Comparison of ENCODE assay signal across 14 mouse cellular contexts in the genomic region with DNA sequence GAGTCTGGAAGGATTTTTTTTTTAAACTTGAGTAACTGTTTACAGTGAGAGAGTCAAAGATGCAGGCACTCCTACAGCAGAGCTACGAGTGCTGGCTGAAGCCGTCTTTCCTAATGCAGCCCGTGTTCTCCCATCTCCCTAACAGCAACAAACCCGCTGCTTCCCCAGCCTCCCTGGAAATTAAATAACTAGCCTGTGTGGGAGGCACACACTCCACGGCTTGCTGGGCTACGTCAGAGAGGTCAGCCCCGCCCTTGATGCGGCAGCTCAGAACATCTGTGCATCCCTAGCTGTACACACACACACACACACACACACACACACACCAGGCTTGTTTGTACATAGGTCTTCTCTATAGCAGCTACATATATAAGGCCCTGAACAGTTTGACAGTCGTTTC. TPM values are rescaled to one million over a fixed set of nuclear protein-coding genes. Genes with fewer than 3 reads are reported as not detected.
DNase-seq lines count a peak whose midpoint lies in the region; ATAC-seq lines count a peak whose summit lies in the region.
"Had no signal": no experiment of that assay in that cellular context is flagged by ENCODE, and none has a peak within 500 bp of the region (broad histone marks: within the 10 kb centered on the region; RNA-seq: fewer than 3 reads in every experiment).

No protein-coding gene starts in this region.

- no peaks in the 10 kb centered on the region for H3K36me3 ChIP-seq in hindbrain, embryonic 11.5 days (ENCODE audit: control insufficient read depth, insufficient read depth, low read length)
- H3K36me3 ChIP-seq in hindbrain, embryonic 10.5 days = no peaks in the 10 kb centered on the region
- H3K36me3 ChIP-seq in lung, embryonic 15.5 days = no peaks in the 10 kb centered on the region
- no peaks in the 10 kb centered on the region for H3K36me3 ChIP-seq in hindbrain, embryonic 16.5 days (ENCODE audit: control insufficient read depth, insufficient read depth, low read length)
- H3K36me3 ChIP-seq in stomach, embryonic 14.5 days (ENCODE audit: control insufficient read depth, insufficient read depth, low read length) = no peaks in the 10 kb centered on the region

- H3K27me3 ChIP-seq in hindbrain, embryonic 11.5 days (ENCODE audit: control insufficient read depth, insufficient read depth, low read length) = no peaks in the 10 kb centered on the region
- H3K27me3 ChIP-seq in hindbrain, embryonic 10.5 days (ENCODE audit: insufficient read depth, poor library complexity, severe bottlenecking) = no peaks in the 10 kb centered on the region
- no peaks in the 10 kb centered on the region for H3K27me3 ChIP-seq in lung, embryonic 15.5 days
- H3K27me3 ChIP-seq in hindbrain, embryonic 16.5 days (replicated peaks; ENCODE audit: control insufficient read depth, insufficient read depth, low read length) = no peaks in the 10 kb centered on the region
- no peaks in the 10 kb centered on the region for H3K27me3 ChIP-seq in stomach, embryonic 14.5 days (ENCODE audit: control insufficient read depth, insufficient read depth, low read length)

- no peak overlapping the region for H3K4me2 ChIP-seq in hindbrain, embryonic 11.5 days (replicated peaks; ENCODE audit: low read depth, low read length)
- H3K4me2 ChIP-seq in lung, embryonic 15.5 days = peak overlapping the region; percentile 5; the same call in 1 of the 2 replicates
- H3K4me2 ChIP-seq in hindbrain, embryonic 16.5 days (ENCODE audit: low read length) = peak overlapping the region; percentile 22; the same call in 1 of the 2 replicates
- no peak overlapping the region for H3K4me2 ChIP-seq in stomach, embryonic 14.5 days (replicated peaks; ENCODE audit: low read depth, low read length)

- peak; percentile 25; the same call in 1 of the 2 replicates for ATAC-seq in hindbrain, embryonic 11.5 days (ENCODE audit: low FRiP score)
- ATAC-seq in lung, embryonic 15.5 days (ENCODE audit: borderline replicate concordance, extremely low read depth, low FRiP score, low TSS enrichment) = peak; percentile 46; the same call in 1 of the 2 replicates
- 0 out of 2 replicates have a peak, but pooled peaks have one; percentile 15 for ATAC-seq in hindbrain, embryonic 16.5 days
- peak; percentile 46; the same call in 1 of the 2 replicates for ATAC-seq in stomach, embryonic 14.5 days (ENCODE audit: insufficient number of reproducible peaks, insufficient read depth, low FRiP score, low read depth)
- ATAC-seq: CD4-positive, CD25-positive, alpha-beta regulatory T cell, adult 4 months; forebrain, postnatal 0 days; inflammation-experienced regulatory T-cells, adult 6 months had no signal

- H3K27ac ChIP-seq in hindbrain, embryonic 11.5 days (ENCODE audit: low read depth, low read length) = no peak overlapping the region
- H3K27ac ChIP-seq in hindbrain, embryonic 10.5 days = no peak overlapping the region
- no peak overlapping the region; the same call in 1 of the 2 replicates for H3K27ac ChIP-seq in lung, embryonic 15.5 days
- H3K27ac ChIP-seq in hindbrain, embryonic 16.5 days (ENCODE audit: low read depth, low read length) = no peak overlapping the region
- peak overlapping the region; percentile 16; the same call in 1 of the 2 replicates for H3K27ac ChIP-seq in stomach, embryonic 14.5 days (ENCODE audit: low read length)

- no peak overlapping the region for H3K4me3 ChIP-seq in hindbrain, embryonic 11.5 days (ENCODE audit: low read depth, low read length)
- H3K4me3 ChIP-seq in hindbrain, embryonic 10.5 days = no peak overlapping the region
- no peak overlapping the region for H3K4me3 ChIP-seq in lung, embryonic 15.5 days
- no peak overlapping the region for H3K4me3 ChIP-seq in hindbrain, embryonic 16.5 days (ENCODE audit: low read length)
- H3K4me3 ChIP-seq in stomach, embryonic 14.5 days (ENCODE audit: low read depth, low read length) = no peak overlapping the region

- H3K9me3 ChIP-seq in hindbrain, embryonic 11.5 days (ENCODE audit: control insufficient read depth, low read length) = no peaks in the 10 kb centered on the region
- H3K9me3 ChIP-seq in hindbrain, embryonic 10.5 days = no peaks in the 10 kb centered on the region
- no peaks in the 10 kb centered on the region for H3K9me3 ChIP-seq in lung, embryonic 15.5 days
- H3K9me3 ChIP-seq in hindbrain, embryonic 16.5 days (ENCODE audit: control insufficient read depth, low read length) = no peaks in the 10 kb centered on the region
- H3K9me3 ChIP-seq in stomach, embryonic 14.5 days (ENCODE audit: control insufficient read depth, low read depth, low read length) = no peaks in the 10 kb centered on the region

- 47% methylated on average over 9 of the region's 9 CpGs for WGBS in hindbrain, embryonic 11.5 days
- 59% methylated on average over 9 of the region's 9 CpGs for WGBS in hindbrain, embryonic 10.5 days
- WGBS in lung, embryonic 15.5 days = 35% methylated on average over 9 of the region's 9 CpGs
- 44% methylated on average over 9 of the region's 9 CpGs for WGBS in hindbrain, embryonic 16.5 days
- WGBS in stomach, embryonic 14.5 days = 26% methylated on average over 9 of the region's 9 CpGs

- no peak overlapping the region for H3K9ac ChIP-seq in hindbrain, embryonic 11.5 days (ENCODE audit: low read depth, low read length)
- no peak overlapping the region for H3K9ac ChIP-seq in lung, embryonic 15.5 days
- H3K9ac ChIP-seq in hindbrain, embryonic 16.5 days (ENCODE audit: low read depth, low read length) = 0 out of 2 replicates have a peak overlapping the region, but pooled peaks have one; percentile 17
- H3K9ac ChIP-seq in stomach, embryonic 14.5 days (replicated peaks; ENCODE audit: low read depth, low read length) = no peak overlapping the region
- H3K9ac ChIP-seq: forebrain, postnatal 0 days had no signal

- DNase-seq in hindbrain, embryonic 11.5 days (ENCODE audit: low spot score) = no peak
- no peak for DNase-seq in hindbrain, embryonic 10.5 days (ENCODE audit: low spot score)
- DNase-seq in lung, postnatal 25 days (ENCODE audit: low spot score) = no peak
- no peak for DNase-seq in spleen, adult 18-20 months
- DNase-seq in liver = no peak
- DNase-seq: cerebellum, postnatal 14 days; forebrain, postnatal 0 days; gastrocnemius, postnatal 25 days; right cerebral cortex, postnatal 25 days had no signal

- 0 out of 2 replicates have a peak, but pooled peaks cover 2% of the 10 kb centered on the region for H3K4me1 ChIP-seq in hindbrain, embryonic 11.5 days (replicated peaks; ENCODE audit: control insufficient read depth, insufficient read depth, low read length)
- peaks cover 41% of the 10 kb centered on the region for H3K4me1 ChIP-seq in hindbrain, embryonic 10.5 days (replicated peaks)
- peaks cover 8% of the 10 kb centered on the region; the same call in 1 of the 2 replicates for H3K4me1 ChIP-seq in lung, embryonic 15.5 days
- H3K4me1 ChIP-seq in hindbrain, embryonic 16.5 days (ENCODE audit: control insufficient read depth, insufficient read depth, low read depth, low read length) = peaks cover 8% of the 10 kb centered on the region
- peaks cover 24% of the 10 kb centered on the region; the same call in 1 of the 2 replicates for H3K4me1 ChIP-seq in stomach, embryonic 14.5 days (ENCODE audit: control insufficient read depth, insufficient read depth, low read length)

RNA-seq across cellular contexts. Expression of a gene that starts 22.9 kb away (rescaled TPM):
- polyA plus RNA-seq in hindbrain, embryonic 11.5 days (2014; fragmentation: Nextera tagmentation; extraction: Ambion mirVana) = 14.4 and 21.3 TPM in 2 replicates
- 5.4 and 9.1 TPM in 2 replicates for polyA plus RNA-seq in hindbrain, embryonic 10.5 days (2016; fragmentation: Nextera tagmentation; extraction: Ambion mirVana)
- 10.0 and 10.9 TPM in 2 replicates for polyA plus RNA-seq in lung, embryonic 15.5 days (2015; fragmentation: Nextera tagmentation; extraction: Ambion mirVana)
- polyA plus RNA-seq in hindbrain, embryonic 16.5 days (2015; fragmentation: Nextera tagmentation; extraction: Ambion mirVana) = 26.4 and 33.7 TPM in 2 replicates
- polyA plus RNA-seq in stomach, embryonic 14.5 days (2014; fragmentation: Nextera tagmentation; extraction: Ambion mirVana) = 21.6 and 23.3 TPM in 2 replicates
- polyA plus RNA-seq: CD4-positive, CD25-positive, alpha-beta regulatory T cell, adult 4 months had no signal

Comparison
In these comparisons a context has a peak if more than half of its experiments do, and no peak if none do; other contexts are left out.
1. H3K4me2 ChIP-seq: peak in lung, embryonic 15.5 days (single experiment) and hindbrain, embryonic 16.5 days (single experiment); none in hindbrain, embryonic 11.5 days (single experiment) and stomach, embryonic 14.5 days (single experiment).
2. Peak in every context shown above with its lines, with median percentiles within 50 percentile points of each other: ATAC-seq.